Mouse (Mus musculus) MEL (cell line): ENCODE measurements at regions not wholly inside any gene's neighbourhood (a gene's known extent, or its start where the extent isn't known, plus 50 kb on each side); places are given as distances from the start of the nearest gene placed in this dataset.

Experiments
- DNase-seq: peaks from one replicate; pipeline ENCODE4 v3.0.0; 2011; ENCODE audit warnings: low read depth, low spot score
- H3K27ac ChIP-seq: 2 replicates; pipeline ENCODE4 v1.5.1; 2012; ENCODE audit warnings: low read depth, mild to moderate bottlenecking, control low read depth, low read length, moderate library complexity; ENCODE audit not compliant: control insufficient read depth
- H3K27me3 ChIP-seq, 2 experiments: fragments of 150-350 bp in 1 of 2; sonication (generic) in 1 of 2; 2 replicates each; pipeline ENCODE4 v1.6.1; 2012; ENCODE audit warnings: low read length in 2 of 2, mild to moderate bottlenecking in 2 of 2, improper control_type of control experiment in 1 of 2, moderate library complexity in 1 of 2; ENCODE audit not compliant: insufficient read depth in 2 of 2, control insufficient read depth in 1 of 2
- H3K36me3 ChIP-seq, 2 experiments: 2 replicates each; pipeline ENCODE4 v1.6.1; 2012 to 2014; ENCODE audit warnings: low read length in 2 of 2, improper control_type of control experiment in 1 of 2, inconsistent platforms in 1 of 2, mild to moderate bottlenecking in 1 of 2; ENCODE audit not compliant: insufficient read depth in 2 of 2, control insufficient read depth in 1 of 2
- H3K4me1 ChIP-seq, 2 experiments: fragments of 150-350 bp in 1 of 2; sonication (generic) in 1 of 2; 2 replicates each; pipeline ENCODE4 v1.6.1; 2012; ENCODE audit warnings: low read length in 2 of 2, improper control_type of control experiment in 1 of 2, mild to moderate bottlenecking in 1 of 2; ENCODE audit not compliant: insufficient read depth in 2 of 2, control insufficient read depth in 1 of 2
- H3K4me3 ChIP-seq, 2 experiments: fragments of 150-350 bp in 1 of 2; sonication (generic) in 1 of 2; 2 replicates each; pipeline ENCODE4 v1.5.1; 2012; ENCODE audit warnings: low read depth in 2 of 2, low read length in 2 of 2, mild to moderate bottlenecking in 2 of 2, moderate library complexity in 2 of 2, control low read depth in 1 of 2, improper control_type of control experiment in 1 of 2; ENCODE audit not compliant: control insufficient read depth in 1 of 2, insufficient read depth in 1 of 2
- H3K79me2 ChIP-seq: 2 replicates; pipeline ENCODE4 v1.6.1; 2012; ENCODE audit warnings: mild to moderate bottlenecking, low read length, moderate library complexity; ENCODE audit not compliant: control insufficient read depth, poor library complexity, insufficient read depth
- H3K9ac ChIP-seq: 2 replicates; pipeline ENCODE4 v1.6.1; 2012; ENCODE audit warnings: low read depth, mild to moderate bottlenecking, control low read depth, low read length, moderate library complexity; ENCODE audit not compliant: control insufficient read depth, poor library complexity, severe bottlenecking
- H3K9me3 ChIP-seq: fragments of 150-350 bp; sonication (generic); replicated peaks from 2 replicates; pipeline ENCODE4 v1.6.1; 2012; ENCODE audit warnings: mild to moderate bottlenecking, low read length, improper control_type of control experiment, moderate library complexity; ENCODE audit not compliant: insufficient read depth
- BHLHE40 ChIP-seq: IDR thresholded peaks from 2 replicates; pipeline ENCODE4 v1.6.1; 2012; ENCODE audit warnings: low read depth, mild to moderate bottlenecking, inconsistent platforms, low read length, improper control_type of control experiment, borderline replicate concordance
- CHD1 ChIP-seq: IDR thresholded peaks from 2 replicates; pipeline ENCODE4 v1.6.1; 2012; ENCODE audit warnings: low read depth, mild to moderate bottlenecking, inconsistent platforms, low read length, improper control_type of control experiment
- CHD2 ChIP-seq: IDR thresholded peaks from 2 replicates; pipeline ENCODE4 v1.6.1; 2011; ENCODE audit warnings: low read length, improper control_type of control experiment
- CTCF ChIP-seq, 3 experiments: IDR thresholded peaks in 2 of 3; conservative IDR thresholded peaks in 1 of 3; 2 replicates each; pipeline ENCODE4 v1.5.1; 2011 to 2012; ENCODE audit warnings: low read length in 3 of 3, low read depth in 2 of 3, mild to moderate bottlenecking in 2 of 3, improper control_type of control experiment in 1 of 3, inconsistent platforms in 1 of 3, mixed read lengths in 1 of 3, moderate library complexity in 1 of 3; ENCODE audit not compliant: control insufficient read depth in 1 of 3, insufficient read depth in 1 of 3, poor library complexity in 1 of 3, severe bottlenecking in 1 of 3
- ELF1 ChIP-seq: IDR thresholded peaks from 2 replicates; pipeline ENCODE4 v1.6.1; 2014; ENCODE audit warnings: low read depth, mild to moderate bottlenecking, inconsistent platforms, low read length, improper control_type of control experiment, moderate library complexity
- ETS1 ChIP-seq: IDR thresholded peaks from 2 replicates; pipeline ENCODE4 v1.6.1; 2012; ENCODE audit warnings: low read depth, mild to moderate bottlenecking, inconsistent platforms, low read length, improper control_type of control experiment, moderate library complexity
- GABPA ChIP-seq: IDR thresholded peaks from 2 replicates; pipeline ENCODE4 v1.6.1; 2012; ENCODE audit warnings: low read depth, mild to moderate bottlenecking, inconsistent platforms, low read length, improper control_type of control experiment, moderate library complexity
- GATA1 ChIP-seq: IDR thresholded peaks from 2 replicates; pipeline ENCODE4 v1.6.1; 2011; ENCODE audit warnings: low read depth, low read length, improper control_type of control experiment
- HCFC1 ChIP-seq: IDR thresholded peaks from 2 replicates; pipeline ENCODE4 v1.6.1; 2012; ENCODE audit warnings: low read depth, mild to moderate bottlenecking, inconsistent platforms, low read length, improper control_type of control experiment, moderate library complexity
- JUND ChIP-seq: IDR thresholded peaks from 2 replicates; pipeline ENCODE4 v1.6.1; 2011; ENCODE audit warnings: low read depth, mild to moderate bottlenecking, improper control_type of control experiment, low read length
- KAT2A ChIP-seq: conservative IDR thresholded peaks from 2 replicates; pipeline ENCODE4 v1.6.1; 2012; ENCODE audit warnings: low read depth, low read length, improper control_type of control experiment, inconsistent platforms
- MAFK ChIP-seq: IDR thresholded peaks from 2 replicates; pipeline ENCODE4 v1.6.1; 2011; ENCODE audit warnings: low read depth, mild to moderate bottlenecking, low read length, improper control_type of control experiment, borderline replicate concordance
- MAX ChIP-seq: IDR thresholded peaks from 2 replicates; pipeline ENCODE4 v1.6.1; 2011; ENCODE audit warnings: low read length, improper control_type of control experiment
- MAZ ChIP-seq: IDR thresholded peaks from 2 replicates; pipeline ENCODE4 v1.6.1; 2012; ENCODE audit warnings: low read depth, mild to moderate bottlenecking, inconsistent platforms, low read length, improper control_type of control experiment
- MEF2A ChIP-seq: IDR thresholded peaks from 2 replicates; pipeline ENCODE4 v1.6.1; 2014; ENCODE audit warnings: low read depth, mild to moderate bottlenecking, inconsistent platforms, low read length, improper control_type of control experiment; ENCODE audit not compliant: poor library complexity, insufficient replicate concordance, severe bottlenecking; ENCODE audit errors: extremely low read depth
- MYB ChIP-seq: IDR thresholded peaks from 2 replicates; pipeline ENCODE4 v1.6.1; 2011; ENCODE audit warnings: mild to moderate bottlenecking, low read depth, low read length, improper control_type of control experiment
- MYC ChIP-seq: IDR thresholded peaks from 2 replicates; pipeline ENCODE4 v1.6.1; 2011; ENCODE audit warnings: low read depth, mild to moderate bottlenecking, low read length, improper control_type of control experiment, moderate library complexity
- NELFE ChIP-seq: IDR thresholded peaks from 2 replicates; pipeline ENCODE4 v1.6.1; 2011; ENCODE audit warnings: low read depth, low read length, improper control_type of control experiment
- POLR2A ChIP-seq, 2 experiments: IDR thresholded peaks; 2 replicates each; pipeline ENCODE4 v1.6.1; 2011 to 2012; ENCODE audit warnings: low read length in 2 of 2, mild to moderate bottlenecking in 2 of 2, control low read depth in 1 of 2, improper control_type of control experiment in 1 of 2, low read depth in 1 of 2, moderate library complexity in 1 of 2; ENCODE audit not compliant: control insufficient read depth in 1 of 2, insufficient read depth in 1 of 2, poor library complexity in 1 of 2
- POLR2AphosphoS5 ChIP-seq: IDR thresholded peaks from 2 replicates; pipeline ENCODE4 v1.6.1; 2012; ENCODE audit warnings: low read depth, borderline replicate concordance, mild to moderate bottlenecking, inconsistent platforms, low read length, moderate library complexity, mixed read lengths
- RAD21 ChIP-seq: IDR thresholded peaks from 2 replicates; pipeline ENCODE4 v1.6.1; 2011; ENCODE audit warnings: mild to moderate bottlenecking, low read depth, low read length, improper control_type of control experiment
- SIN3A ChIP-seq: IDR thresholded peaks from 2 replicates; pipeline ENCODE4 v1.6.1; 2012; ENCODE audit warnings: low read length, improper control_type of control experiment, inconsistent platforms
- TBP ChIP-seq: IDR thresholded peaks from 2 replicates; pipeline ENCODE4 v1.8.0; 2011; ENCODE audit warnings: low read depth, low read length, improper control_type of control experiment
- TCF12 ChIP-seq: IDR thresholded peaks from 2 replicates; pipeline ENCODE4 v1.6.1; 2014; ENCODE audit warnings: low read depth, mild to moderate bottlenecking, inconsistent platforms, low read length, improper control_type of control experiment, moderate library complexity
- UBTF ChIP-seq: IDR thresholded peaks from 2 replicates; pipeline ENCODE4 v1.6.1; 2012; ENCODE audit warnings: low read depth, mild to moderate bottlenecking, inconsistent platforms, low read length, improper control_type of control experiment, moderate library complexity, borderline replicate concordance; ENCODE audit not compliant: insufficient read depth
- USF1 ChIP-seq: IDR thresholded peaks from 2 replicates; pipeline ENCODE4 v1.6.1; 2014; ENCODE audit warnings: low read depth, mild to moderate bottlenecking, inconsistent platforms, low read length, improper control_type of control experiment, moderate library complexity
- ZMIZ1 ChIP-seq: IDR thresholded peaks from 2 replicates; pipeline ENCODE4 v1.6.1; 2012; ENCODE audit warnings: low read depth, mild to moderate bottlenecking, inconsistent platforms, low read length, improper control_type of control experiment, moderate library complexity

DNA sequence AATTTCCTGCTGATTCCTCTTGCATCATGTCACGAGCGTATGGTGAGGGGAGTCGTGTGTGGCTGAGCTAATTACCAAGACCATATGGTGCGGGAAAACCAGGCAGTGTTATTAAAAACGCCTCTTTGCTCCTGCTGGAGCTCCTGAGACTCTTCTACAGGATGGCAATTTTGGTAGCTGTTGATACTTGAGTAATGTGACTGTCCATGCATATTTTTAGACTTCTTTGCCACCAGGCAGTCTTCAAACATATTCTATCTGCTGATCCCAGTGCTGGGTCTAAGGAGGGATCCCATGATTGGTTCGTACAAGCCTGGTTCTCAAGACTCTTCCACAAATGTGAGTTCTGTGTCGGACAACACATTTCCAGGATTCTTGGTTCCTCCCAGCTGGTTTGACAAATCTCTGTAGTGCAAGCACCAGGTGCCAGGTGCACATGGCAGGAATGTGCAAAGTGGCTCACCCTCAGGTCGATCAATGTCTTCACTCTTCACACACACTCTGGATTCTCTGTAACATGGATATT is 52.3 kb upstream of the Gm11983 start:
- H3K36me3 ChIP-seq: no peaks in the 10 kb centered on the region
- H3K9me3 ChIP-seq: no peaks in the 10 kb centered on the region
- H3K4me3 ChIP-seq: no peak overlapping the region
- H3K27ac ChIP-seq: no peak overlapping the region
- TF ChIP-seq RAD21 (no peak), NELFE (no peak), GABPA (no peak), MYB (no peak), JUND (no peak), ZMIZ1 (no peak), HCFC1 (no peak), TBP (no peak), CTCF (IDR thresholded peaks at IDR 0.05 in 2 of 3, conservative IDR thresholded peaks at IDR 0.05 in 1 of 3; ENCODE audit: control insufficient read depth in 1 of 3, insufficient read depth in 1 of 3, low read depth in 2 of 3, low read length in 3 of 3, poor library complexity in 1 of 3, severe bottlenecking in 1 of 3) (no peak), MEF2A (no peak), GATA1 (no peak), SIN3A (no peak), MYC (no peak), BHLHE40 (no peak), CHD1 (no peak), MAZ (no peak), TCF12 (no peak), MAFK (no peak)
- no peaks in the 10 kb centered on the region for H3K4me1 ChIP-seq
- DNase-seq: no peak
- H3K9ac ChIP-seq: no peak overlapping the region
- H3K27me3 ChIP-seq: no peaks in the 10 kb centered on the region
- no peaks in the 10 kb centered on the region for H3K79me2 ChIP-seq

DNA sequence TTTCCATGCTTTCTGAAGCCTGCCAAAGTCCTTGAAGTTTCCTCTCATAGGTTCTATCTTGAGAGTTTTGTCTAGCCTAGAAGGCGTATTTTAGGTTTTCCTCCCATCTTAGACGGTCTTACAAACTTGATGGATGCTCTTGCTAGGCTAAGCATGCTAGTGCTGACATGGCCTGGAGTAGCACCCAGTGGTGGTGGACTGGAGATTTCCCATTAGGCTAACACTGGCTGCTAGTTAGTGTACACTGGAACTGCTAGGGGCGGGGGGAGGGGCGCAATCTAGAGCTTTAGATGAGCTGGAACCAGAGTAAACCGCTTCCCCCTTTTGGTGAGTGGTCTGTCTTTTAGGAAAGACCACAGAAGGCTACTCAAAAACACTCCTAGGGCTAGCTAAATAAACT is 51.7 kb upstream of the Gm11983 start:
- H3K27ac ChIP-seq: no peak overlapping the region
- TF ChIP-seq ELF1 (no peak), POLR2AphosphoS5 (no peak), UBTF (no peak), TCF12 (no peak), MAX (no peak), NELFE (no peak), ETS1 (no peak), CHD2 (no peak), POLR2A (IDR thresholded peaks at IDR 0.05; ENCODE audit: control insufficient read depth in 1 of 2, insufficient read depth in 1 of 2, low read depth in 1 of 2, low read length in 2 of 2, poor library complexity in 1 of 2) (no peak), KAT2A (no peak), USF1 (no peak)
- H3K9me3 ChIP-seq: no peaks in the 10 kb centered on the region
- no peak overlapping the region for H3K4me3 ChIP-seq
- DNase-seq: no peak
- no peak overlapping the region for H3K9ac ChIP-seq
- no peaks in the 10 kb centered on the region for H3K79me2 ChIP-seq
- H3K27me3 ChIP-seq: no peaks in the 10 kb centered on the region
- no peaks in the 10 kb centered on the region for H3K36me3 ChIP-seq
- H3K4me1 ChIP-seq: no peaks in the 10 kb centered on the region
